Comparison of ENCODE assay signal across 20 mouse cellular contexts in genomic region chr2:52670733-52671132, GRCm38 (mm10). TPM values are rescaled to one million over a fixed set of nuclear protein-coding genes. Genes with fewer than 3 reads are reported as not detected.
DNase-seq lines count a peak whose midpoint lies in the region; ATAC-seq and TF ChIP-seq lines count a peak whose summit lies in the region.
"Had no signal": no experiment of that assay in that cellular context is flagged by ENCODE, and none has a peak within 500 bp of the region (broad histone marks: within the 10 kb centered on the region; RNA-seq: fewer than 3 reads in every experiment).

No protein-coding gene starts in this region.

- no peak overlapping the region for H3K4me2 ChIP-seq in myocyte (ENCODE audit: low read depth)
- H3K4me2 ChIP-seq: heart, embryonic 12.5 days; kidney, embryonic 15.5 days; limb, embryonic 15.5 days had no signal

- H3K27me3 ChIP-seq in cerebellum, adult 2 months (ENCODE audit: control insufficient read depth, insufficient read depth, low read length) = no peaks in the 10 kb centered on the region
- peaks cover 17% of the 10 kb centered on the region for H3K27me3 ChIP-seq in myocyte (ENCODE audit: control insufficient read depth, insufficient read depth, insufficient read length)

- no peak overlapping the region for H3K4me3 ChIP-seq in cerebellum, adult 2 months (replicated peaks; ENCODE audit: insufficient read depth, low read depth, low read length)
- H3K4me3 ChIP-seq in myocyte = no peak overlapping the region
- H3K4me3 ChIP-seq: embryonic facial prominence, embryonic 10.5 days; erythroblast, embryonic 14.5 days; heart, embryonic 12.5 days; kidney, embryonic 15.5 days; limb, embryonic 15.5 days; midbrain, embryonic 10.5 days had no signal

- H3K79me2 ChIP-seq in myocyte (ENCODE audit: control insufficient read depth, insufficient read depth) = no peaks in the 10 kb centered on the region

- peak overlapping the region; percentile 71 for H3K27ac ChIP-seq in cerebellum, adult 2 months (ENCODE audit: insufficient read depth, low read length)
- H3K27ac ChIP-seq: embryonic facial prominence, embryonic 10.5 days; kidney, embryonic 15.5 days; limb, embryonic 15.5 days; midbrain, embryonic 10.5 days had no signal

- WGBS in cerebellum, adult 2 months = 8% methylated on average over 5 of the region's 5 CpGs

- no peak for DNase-seq in cerebellum, postnatal 4 days (ENCODE audit: low spot score in 2 of 2)
- DNase-seq in cerebellum, adult 2 months = peak; percentile 62 to 72
- peak; percentile 46 to 57 for DNase-seq in layer of hippocampus, adult 8-10 months (ENCODE audit: low spot score in 2 of 2)
- no peak for DNase-seq in adrenal gland, adult 2 months
- DNase-seq in embryo, embryonic 10.5 days (ENCODE audit: low spot score) = no peak
- DNase-seq in thymus, postnatal 4 days = no peak
- DNase-seq: adrenal gland, postnatal 10 days; heart, postnatal 4 days; liver, postnatal 0 days; lung, postnatal 36 days; thymus, postnatal 14 days had no signal

- ATAC-seq in cerebellum, adult (ENCODE audit: insufficient number of reproducible peaks, low FRiP score, low TSS enrichment) = 0 out of 2 replicates have a peak, but pooled peaks have one; percentile 42
- ATAC-seq: inflammation-experienced regulatory T-cells, adult 6 months; liver, postnatal 0 days had no signal

- no peaks in the 10 kb centered on the region for H3K36me3 ChIP-seq in myocyte (ENCODE audit: control insufficient read depth, insufficient read depth)
- H3K36me3 ChIP-seq: embryonic facial prominence, embryonic 10.5 days; heart, embryonic 12.5 days; kidney, embryonic 15.5 days; limb, embryonic 15.5 days; midbrain, embryonic 10.5 days had no signal

- H3K4me1 ChIP-seq in cerebellum, adult 2 months (ENCODE audit: control insufficient read depth, insufficient read depth, low read length) = peaks cover 9% of the 10 kb centered on the region; the same call in 1 of the 2 replicates

- H3ac ChIP-seq in myocyte (ENCODE audit: control insufficient read depth, insufficient read length) = no peak overlapping the region

- no peak for TF ChIP-seq POLR2A in cerebellum, adult 2 months (IDR thresholded peaks at IDR 0.05; ENCODE audit: borderline replicate concordance, insufficient read depth, low read length)
- no peak for TF ChIP-seq POLR2A in myocyte (IDR thresholded peaks at IDR 0.05; ENCODE audit: insufficient read length, low read depth)

- no peak for TF ChIP-seq CTCF in cerebellum, adult 2 months (IDR thresholded peaks at IDR 0.05; ENCODE audit: borderline replicate concordance, insufficient read depth, low read depth, low read length)

TF ChIP-seq in myocyte, 11 proteins besides CTCF, POLR2A, EP300 and RAD21:
- TF ChIP-seq POLR2AphosphoS2 (IDR thresholded peaks at IDR 0.05; ENCODE audit: insufficient read length, low read depth) (no peak), MYOD1 (IDR thresholded peaks at IDR 0.05; ENCODE audit: control insufficient read depth in 1 of 3, insufficient read length in 2 of 3, low read depth in 2 of 3) (peak in 2 of 3 experiments; percentile 5 to 44), REST (IDR thresholded peaks at IDR 0.05; ENCODE audit: insufficient read depth, insufficient read length) (no peak), E2F4 (IDR thresholded peaks at IDR 0.05; ENCODE audit: insufficient read depth) (no peak), TCF12 (IDR thresholded peaks at IDR 0.05; ENCODE audit: insufficient read depth, poor library complexity, severe bottlenecking) (no peak), TCF3 (IDR thresholded peaks at IDR 0.05; ENCODE audit: insufficient read length, low read depth) (no peak), SRF (IDR thresholded peaks at IDR 0.05; ENCODE audit: control insufficient read depth, insufficient read length, low read depth) (no peak), MAX (IDR thresholded peaks at IDR 0.05; ENCODE audit: low read depth) (no peak), MYOG (IDR thresholded peaks at IDR 0.05; ENCODE audit: control insufficient read depth in 1 of 3, insufficient read depth in 1 of 3, insufficient read length in 2 of 3, low read depth in 2 of 3) (peak in 1 of 3 experiments; percentile 59), CEBPB (IDR thresholded peaks at IDR 0.05; ENCODE audit: insufficient read depth, poor library complexity, severe bottlenecking) (no peak)

RNA-seq across cellular contexts. Expression of gene Cacnb4, which starts 5.9 kb away (rescaled TPM):
- 64.7 and 79.9 TPM in 2 replicates for polyA plus RNA-seq in cerebellum, adult 2 months (2012; rRNA removed)
- total RNA-seq in layer of hippocampus, adult 8-10 months (2022) = 10 to 100 TPM; 79.3 to 85.5 (median 80.2) TPM
- 0.01 TPM for polyA plus RNA-seq in myocyte (2012; fragmentation: generic; extraction: Trizol)
- under 1 TPM; 0.20 to 0.28 TPM for total RNA-seq in adrenal gland, adult 2 months (2021)
- polyA plus RNA-seq in adrenal gland, adult 2 months (2012; rRNA removed) = 0.03 TPM in 1 of 2 replicates, not detected in the other
- polyA plus RNA-seq: erythroblast, embryonic 14.5 days had no signal

Comparison
In these comparisons a context has a peak if more than half of its experiments do, and no peak if none do; other contexts are left out.
1. DNase-seq: peak in cerebellum, adult 2 months (2 of 2) and layer of hippocampus, adult 8-10 months (2 of 2); none in cerebellum, postnatal 4 days (0 of 2), adrenal gland, adult 2 months (single experiment), embryo, embryonic 10.5 days (single experiment) and thymus, postnatal 4 days (single experiment).
2. RNA of gene Cacnb4, which starts 5.9 kb away (polyA plus RNA-seq): 64.7 to 79.9 TPM in cerebellum, adult 2 months; 0.01 TPM in myocyte (single experiment) and 0.03 TPM in adrenal gland, adult 2 months; every median in the first group is over 10 times any median in the second.